Mouse (Mus musculus) lung, embryonic 14.5 days (tissue): Measurements from ENCODE around the gene Sec14l3. TPM values are rescaled to one million over a fixed set of nuclear protein-coding genes. Genes with fewer than 3 reads are reported as not detected.
A peak's percentile ranks its signal among the peaks of the same experiment; 100 is the strongest.

Experiments
- ATAC-seq: fragments of 200-750 bp; cut with Nextera tagmentation; 2 replicates; pipeline ENCODE4 v1.8.0; 2017; ENCODE audit warnings: mild to moderate bottlenecking, moderate TSS enrichment, moderate library complexity; ENCODE audit not compliant: insufficient read depth
- DNase-seq: peaks from one replicate; pipeline ENCODE4 v3.0.0-alpha.2; 2015
- H3K27ac ChIP-seq: fragments of 300-500 bp; sonication (generic); 2 replicates; pipeline ENCODE4 v1.5.1; 2014; ENCODE audit warnings: low read depth, mild to moderate bottlenecking, moderate library complexity
- H3K27me3 ChIP-seq: fragments of 300-500 bp; sonication (generic); 2 replicates; pipeline ENCODE4 v1.6.1; 2014; ENCODE audit warnings: low read length, control low read depth; ENCODE audit not compliant: insufficient read depth
- H3K36me3 ChIP-seq: fragments of 300-500 bp; sonication (generic); 2 replicates; pipeline ENCODE4 v1.6.1; 2014; ENCODE audit warnings: control low read depth; ENCODE audit not compliant: insufficient read depth
- H3K4me1 ChIP-seq: fragments of 300-500 bp; sonication (generic); 2 replicates; pipeline ENCODE4 v1.6.1; 2014; ENCODE audit warnings: antibody characterized with exemption, control low read depth; ENCODE audit not compliant: insufficient read depth
- H3K4me2 ChIP-seq: fragments of 300-500 bp; sonication (generic); 2 replicates; pipeline ENCODE4 v1.6.1; 2014; ENCODE audit warnings: mild to moderate bottlenecking
- H3K4me3 ChIP-seq: fragments of 300-500 bp; sonication (generic); 2 replicates; pipeline ENCODE4 v1.5.1; 2014; ENCODE audit warnings: low read depth, low read length
- H3K9ac ChIP-seq: fragments of 300-500 bp; sonication (generic); 2 replicates; pipeline ENCODE4 v1.6.1; 2014
- H3K9me3 ChIP-seq: fragments of 300-500 bp; sonication (generic); 2 replicates; pipeline ENCODE4 v1.6.1; 2016; ENCODE audit warnings: low read depth, low read length, control low read depth
- CTCF ChIP-seq: IDR thresholded peaks from 2 replicates; pipeline ENCODE4 v1.5.1; 2016; ENCODE audit warnings: antibody characterized with exemption, low read depth
- WGBS: fragments of 180-500 bp; shearing (Covaris S2); extraction: QIAGEN DNeasy Blood & Tissue Kit; methylation state at CpG from one replicate; pipeline ENCODE4 v1.1.7; 2014; 5-methylcytosine and 5-hydroxymethylcytosine counted together
- polyA plus RNA-seq: library from polyadenylated mRNA; unstranded; fragments of >200 nt; fragmentation: Nextera tagmentation; extraction: Ambion mirVana; gene quantifications from 2 replicates; pipeline ENCODE4 v1.2.1, GENCODE M21; 2014

Gene Sec14l3
- polyA plus RNA-seq, 1 experiment from 2014 or later = 1.2 TPM

DNA sequence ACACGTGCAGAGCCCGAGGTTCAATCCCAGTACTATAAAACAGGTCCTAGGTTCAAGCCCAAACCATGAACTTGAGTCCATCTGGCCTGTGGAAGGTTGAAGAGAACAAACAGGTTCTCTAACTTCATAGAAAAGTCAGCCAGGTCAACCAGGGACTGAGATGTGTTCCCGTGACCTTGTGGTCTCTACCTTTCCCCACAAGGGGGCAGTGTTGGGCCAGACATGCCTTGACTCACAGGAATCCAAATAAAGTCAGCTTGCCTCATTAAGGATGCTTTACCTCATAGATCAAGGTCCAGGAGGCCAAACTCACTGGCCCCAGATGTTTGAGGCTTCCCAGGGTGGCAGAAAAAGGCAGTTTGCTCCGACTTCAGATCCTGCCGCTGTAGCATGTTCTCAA lies 11.1 kb upstream of the Sec14l3 start:
- no peaks in the 10 kb centered on the region for H3K4me1 ChIP-seq
- H3K4me3 ChIP-seq = no peak overlapping the region
- peak; percentile 93 for TF ChIP-seq CTCF
- peak; percentile 85 for DNase-seq
- H3K9ac ChIP-seq = no peak overlapping the region
- no peaks in the 10 kb centered on the region for H3K9me3 ChIP-seq
- no peak for ATAC-seq
- WGBS = 16% methylated on average over 5 of the region's 5 CpGs
- no peaks in the 10 kb centered on the region for H3K27me3 ChIP-seq
- no peak overlapping the region for H3K4me2 ChIP-seq
- H3K36me3 ChIP-seq = no peaks in the 10 kb centered on the region
- no peak overlapping the region for H3K27ac ChIP-seq

DNA sequence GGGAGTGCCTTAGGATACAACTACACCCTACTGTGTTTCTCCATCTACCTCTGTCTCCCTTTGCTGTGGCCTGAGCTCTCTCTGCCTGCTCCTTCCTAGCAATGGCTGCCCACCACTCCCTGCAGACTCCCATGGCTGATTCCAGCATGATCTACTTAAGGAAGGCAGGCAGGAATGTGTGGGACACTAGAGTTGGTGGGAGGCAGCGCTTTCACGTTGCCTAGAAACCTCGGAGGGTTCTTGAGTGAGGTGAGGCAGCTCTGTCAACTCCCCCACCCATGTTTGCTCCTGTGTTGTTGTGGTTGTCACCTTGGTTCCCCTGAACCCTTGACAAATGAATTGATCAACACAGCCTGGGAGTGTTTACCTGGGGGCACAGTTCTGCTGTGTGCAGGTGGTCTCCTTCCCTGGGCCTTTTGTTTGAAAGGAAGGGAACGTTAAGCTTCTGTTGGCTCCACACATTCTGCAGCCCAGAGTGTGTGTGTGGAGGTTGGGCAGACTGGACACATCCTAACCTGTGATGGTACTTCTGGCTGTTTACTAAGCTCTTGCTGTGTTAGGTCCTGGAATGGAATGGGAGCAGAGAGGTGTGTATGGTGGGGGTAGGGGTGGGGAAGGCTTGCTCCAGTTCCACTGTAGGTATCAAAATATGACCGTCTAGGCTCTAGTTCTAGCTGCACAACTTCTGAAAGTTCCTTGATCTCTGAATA lies 3.6 kb upstream of the Sec14l3 start:
- WGBS = 56% methylated on average over 5 of the region's 5 CpGs
- 0 out of 2 replicates have a peak overlapping the region, but pooled peaks have one; percentile 20 for H3K27ac ChIP-seq
- no peaks in the 10 kb centered on the region for H3K27me3 ChIP-seq
- no peak overlapping the region for H3K4me3 ChIP-seq
- H3K36me3 ChIP-seq = no peaks in the 10 kb centered on the region
- peak; percentile 44 for DNase-seq
- H3K9ac ChIP-seq = no peak overlapping the region
- no peaks in the 10 kb centered on the region for H3K9me3 ChIP-seq
- H3K4me2 ChIP-seq = no peak overlapping the region
- H3K4me1 ChIP-seq = no peaks in the 10 kb centered on the region
- no peak for TF ChIP-seq CTCF
- ATAC-seq = peak; percentile 70

DNA sequence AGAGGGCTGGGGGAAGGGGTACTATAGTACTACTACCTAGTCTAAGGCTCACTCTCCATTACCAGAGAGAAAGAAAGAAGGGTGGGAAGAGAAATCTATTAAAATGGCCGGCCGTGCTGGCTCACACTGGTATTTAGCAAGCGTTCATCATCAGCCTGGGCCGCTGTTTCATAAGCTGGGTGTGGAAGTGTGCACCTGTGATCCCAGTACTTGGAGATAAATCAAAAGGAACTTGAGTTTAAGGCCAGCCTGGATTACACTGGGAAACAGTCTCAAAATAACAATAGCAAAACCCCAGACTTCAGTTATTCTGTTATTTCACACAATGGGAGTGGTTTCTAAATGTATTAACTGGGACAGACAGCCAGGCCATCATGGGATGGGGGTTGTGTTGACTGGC lies 2.1 kb upstream of the Sec14l3 start:
- H3K9me3 ChIP-seq = no peaks in the 10 kb centered on the region
- no peak overlapping the region for H3K4me3 ChIP-seq
- ATAC-seq (no peak), DNase-seq (no peak)
- no peaks in the 10 kb centered on the region for H3K4me1 ChIP-seq
- H3K9ac ChIP-seq = no peak overlapping the region
- no peaks in the 10 kb centered on the region for H3K27me3 ChIP-seq
- H3K36me3 ChIP-seq = no peaks in the 10 kb centered on the region
- H3K4me2 ChIP-seq = no peak overlapping the region
- WGBS = 84% methylated on average over 4 of the region's 4 CpGs
- H3K27ac ChIP-seq = no peak overlapping the region
- no peak for TF ChIP-seq CTCF

DNA sequence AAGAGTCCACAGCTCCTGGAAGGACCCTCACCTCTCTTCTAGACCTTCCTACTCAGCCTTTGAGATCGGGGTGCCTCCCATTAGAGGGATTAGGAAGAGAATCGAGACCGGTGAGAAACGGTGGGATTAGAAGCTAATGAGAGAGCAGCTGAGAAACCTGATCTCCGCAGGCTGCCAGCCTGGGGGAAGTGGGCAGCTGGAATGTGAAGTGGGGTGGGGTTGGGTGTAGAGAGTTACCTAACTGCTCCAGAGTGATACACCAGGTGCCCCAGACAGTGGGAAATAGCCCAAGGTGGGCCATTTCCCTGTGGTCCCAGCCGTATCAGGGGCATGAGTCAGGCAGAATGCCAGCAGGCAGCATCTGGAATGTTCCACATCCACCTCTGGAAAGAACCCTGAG lies 1.7 kb upstream of the Sec14l3 start:
- H3K4me3 ChIP-seq = no peak overlapping the region
- no peak overlapping the region for H3K9ac ChIP-seq
- H3K36me3 ChIP-seq = no peaks in the 10 kb centered on the region
- H3K27ac ChIP-seq = no peak overlapping the region
- no peak overlapping the region for H3K4me2 ChIP-seq
- no peaks in the 10 kb centered on the region for H3K27me3 ChIP-seq
- no peaks in the 10 kb centered on the region for H3K9me3 ChIP-seq
- DNase-seq = peak; percentile 29
- no peaks in the 10 kb centered on the region for H3K4me1 ChIP-seq
- no peak for TF ChIP-seq CTCF
- ATAC-seq = no peak
- WGBS = 33% methylated on average over 6 of the region's 6 CpGs

DNA sequence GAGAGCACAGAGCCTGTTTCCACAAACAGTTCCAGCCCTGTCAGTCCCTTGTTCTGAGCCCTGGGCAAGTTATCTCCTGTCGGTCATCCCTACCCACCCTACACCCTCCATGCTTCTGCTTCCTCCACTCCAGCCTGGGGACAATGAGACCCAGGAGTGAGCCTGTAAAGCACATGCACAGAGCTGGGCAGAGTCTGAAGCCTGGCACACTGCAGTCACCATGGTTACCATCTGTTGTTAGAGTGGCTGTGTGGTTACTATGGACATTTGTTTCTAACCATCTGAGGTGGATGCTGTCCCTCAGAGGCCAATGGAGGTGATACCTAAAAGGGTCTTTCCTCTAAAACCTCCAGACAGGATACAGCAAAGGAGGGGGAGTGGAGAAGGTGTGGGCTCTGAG lies 5.0 kb downstream of the Sec14l3 start:
- Histone ChIP-seq H3K4me1 (no peaks in the 10 kb centered on the region), H3K4me3 (no peak overlapping the region), H3K4me2 (no peak overlapping the region), H3K27me3 (no peaks in the 10 kb centered on the region), H3K9me3 (no peaks in the 10 kb centered on the region), H3K9ac (no peak overlapping the region), H3K36me3 (no peaks in the 10 kb centered on the region), H3K27ac (no peak overlapping the region)
- no peak for DNase-seq
- TF ChIP-seq CTCF = no peak
- WGBS = 65% methylated on average over 1 of the region's 1 CpGs
- no peak for ATAC-seq

DNA sequence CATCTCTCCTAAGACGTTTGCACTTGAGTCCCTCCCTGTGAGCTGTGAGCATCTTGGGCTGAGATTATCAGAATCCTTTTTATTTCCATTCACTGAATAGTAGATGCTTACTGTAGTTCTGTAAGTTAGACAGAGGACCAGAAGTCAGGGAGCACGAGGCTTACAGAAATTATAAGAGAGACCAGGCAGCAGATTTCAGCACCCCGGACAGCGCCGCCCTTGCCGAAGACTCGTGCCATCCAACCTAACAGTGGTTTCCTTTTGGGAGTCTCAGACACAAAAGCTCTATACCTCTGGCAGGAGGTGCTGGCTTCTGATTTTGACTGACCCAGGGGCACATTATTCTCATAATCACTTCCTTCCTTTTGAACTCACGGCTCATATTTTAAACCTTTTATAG lies 12.0 kb downstream of the Sec14l3 start:
- TF ChIP-seq CTCF = no peak
- 14% methylated on average over 8 of the region's 8 CpGs for WGBS
- Histone ChIP-seq H3K27me3 (no peaks in the 10 kb centered on the region), H3K36me3 (no peaks in the 10 kb centered on the region), H3K9ac (no peak overlapping the region), H3K4me1 (no peaks in the 10 kb centered on the region), H3K4me3 (no peak overlapping the region), H3K9me3 (no peaks in the 10 kb centered on the region), H3K27ac (no peak overlapping the region), H3K4me2 (no peak overlapping the region)
- DNase-seq (peak; percentile 89), ATAC-seq (no peak)

DNA sequence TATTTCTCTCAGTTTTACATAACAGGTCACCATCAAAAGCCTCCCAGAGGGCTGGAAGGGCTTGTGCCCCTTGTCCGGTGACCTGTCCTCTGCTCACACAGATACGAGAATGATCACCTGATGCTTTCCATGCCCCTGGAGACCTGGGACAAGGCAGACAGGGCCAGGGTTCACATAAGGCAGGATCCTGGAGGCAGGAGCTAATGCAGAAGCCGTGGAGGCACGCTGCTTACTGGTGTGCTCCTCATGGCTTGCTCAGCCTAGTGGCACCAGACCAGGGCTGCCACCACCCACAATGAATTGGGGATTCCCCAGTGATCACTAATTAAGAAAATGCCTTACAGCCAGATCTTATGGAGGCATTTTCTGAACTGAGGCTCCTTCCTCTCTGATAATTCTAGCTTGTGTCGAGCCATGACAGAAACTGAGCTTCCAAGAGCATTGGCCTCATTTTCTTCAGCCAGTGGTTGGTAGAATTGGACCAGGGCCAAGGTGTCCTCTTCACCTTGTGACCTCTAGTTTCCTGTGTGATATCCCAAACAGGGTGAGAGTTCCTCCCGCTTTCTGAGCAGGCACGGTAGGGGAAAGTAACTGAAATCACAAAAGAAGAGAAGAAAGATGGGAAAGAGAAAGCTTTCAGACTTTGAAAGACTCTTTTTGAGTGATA lies 13.8 kb downstream of the Sec14l3 start:
- no peaks in the 10 kb centered on the region for H3K4me1 ChIP-seq
- WGBS = 77% methylated on average over 7 of the region's 7 CpGs
- no peak overlapping the region for H3K9ac ChIP-seq
- no peak overlapping the region for H3K27ac ChIP-seq
- TF ChIP-seq CTCF = no peak
- H3K4me2 ChIP-seq = no peak overlapping the region
- ATAC-seq (no peak), DNase-seq (no peak)
- no peaks in the 10 kb centered on the region for H3K36me3 ChIP-seq
- no peaks in the 10 kb centered on the region for H3K9me3 ChIP-seq
- no peaks in the 10 kb centered on the region for H3K27me3 ChIP-seq
- no peak overlapping the region for H3K4me3 ChIP-seq
